Mouse (Mus musculus) forebrain, embryonic 13.5 days (tissue): ENCODE results near the gene Pla2g16. TPM values are rescaled to one million over a fixed set of nuclear protein-coding genes. Genes with fewer than 3 reads are reported as not detected.

ENCODE experiments used
- ATAC-seq: fragments of 200-750 bp; cut with Nextera tagmentation; 2 replicates; pipeline ENCODE4 v1.8.0; 2017
- H3K27ac ChIP-seq: fragments of 300-500 bp; sonication (generic); 2 replicates; pipeline ENCODE4 v1.5.1; 2015; ENCODE audit warnings: inconsistent platforms, mild to moderate bottlenecking, moderate library complexity
- H3K27me3 ChIP-seq: fragments of 300-500 bp; sonication (generic); 2 replicates; pipeline ENCODE4 v1.6.1; 2015; ENCODE audit warnings: mild to moderate bottlenecking, inconsistent platforms
- H3K36me3 ChIP-seq: fragments of 300-500 bp; sonication (generic); 2 replicates; pipeline ENCODE4 v1.6.1; 2015; ENCODE audit warnings: mild to moderate bottlenecking, inconsistent platforms; ENCODE audit not compliant: poor library complexity, severe bottlenecking
- H3K4me1 ChIP-seq: fragments of 300-500 bp; sonication (generic); 2 replicates; pipeline ENCODE4 v1.6.1; 2015; ENCODE audit warnings: inconsistent platforms
- H3K4me2 ChIP-seq: fragments of 300-500 bp; sonication (generic); 2 replicates; pipeline ENCODE4 v1.6.1; 2015; ENCODE audit warnings: inconsistent platforms, mild to moderate bottlenecking, moderate library complexity
- H3K4me3 ChIP-seq: fragments of 300-500 bp; sonication (generic); 2 replicates; pipeline ENCODE4 v1.5.1; 2015; ENCODE audit warnings: mild to moderate bottlenecking, inconsistent platforms
- H3K9ac ChIP-seq: fragments of 300-500 bp; sonication (generic); 2 replicates; pipeline ENCODE4 v1.6.1; 2015; ENCODE audit warnings: mild to moderate bottlenecking, inconsistent platforms
- H3K9me3 ChIP-seq: fragments of 300-500 bp; sonication (generic); replicated peaks from 2 replicates; pipeline ENCODE4 v1.6.1; 2016; ENCODE audit warnings: inconsistent platforms
- WGBS: fragments of 180-500 bp; shearing (Covaris S2); methylation state at CpG from one replicate; pipeline ENCODE4 v1.1.7; 2015; 5-methylcytosine and 5-hydroxymethylcytosine counted together
- polyA plus RNA-seq: library from polyadenylated mRNA; unstranded; fragments of >200 nt; fragmentation: Nextera tagmentation; extraction: Ambion mirVana; gene quantifications from 2 replicates; pipeline ENCODE4 v1.2.1, GENCODE M21; 2015

Pla2g16 gene
- polyA plus RNA-seq, 1 experiment from 2014 or later: 6.6 TPM

DNA sequence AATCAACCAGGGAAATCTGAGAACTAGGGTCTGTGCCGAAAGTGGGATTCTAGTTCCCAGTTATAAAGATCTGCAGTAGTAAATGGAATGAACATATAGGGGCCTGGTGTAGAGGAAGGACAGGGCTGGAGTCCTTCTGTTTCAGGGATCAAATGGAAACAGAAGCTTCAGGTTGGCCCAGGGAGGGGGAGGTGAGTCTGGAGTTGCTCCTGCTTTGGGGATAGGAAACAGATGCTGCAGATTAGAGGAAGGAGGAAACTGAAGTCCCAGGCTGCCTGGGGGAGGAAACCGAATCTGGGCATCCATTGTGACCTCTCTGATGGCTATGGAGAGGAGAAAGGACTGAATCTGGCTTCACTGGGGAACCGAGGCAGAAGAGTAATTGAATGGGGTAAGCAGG lies 11.1 kb downstream of the Pla2g16 start:
- WGBS: 56% methylated on average over 3 of the region's 3 CpGs
- no peak for ATAC-seq
- Histone ChIP-seq H3K27ac (no peak overlapping the region), H3K9me3 (no peaks in the 10 kb centered on the region), H3K4me1 (no peaks in the 10 kb centered on the region), H3K27me3 (no peaks in the 10 kb centered on the region), H3K9ac (no peak overlapping the region), H3K4me3 (no peak overlapping the region), H3K36me3 (no peaks in the 10 kb centered on the region), H3K4me2 (no peak overlapping the region)

DNA sequence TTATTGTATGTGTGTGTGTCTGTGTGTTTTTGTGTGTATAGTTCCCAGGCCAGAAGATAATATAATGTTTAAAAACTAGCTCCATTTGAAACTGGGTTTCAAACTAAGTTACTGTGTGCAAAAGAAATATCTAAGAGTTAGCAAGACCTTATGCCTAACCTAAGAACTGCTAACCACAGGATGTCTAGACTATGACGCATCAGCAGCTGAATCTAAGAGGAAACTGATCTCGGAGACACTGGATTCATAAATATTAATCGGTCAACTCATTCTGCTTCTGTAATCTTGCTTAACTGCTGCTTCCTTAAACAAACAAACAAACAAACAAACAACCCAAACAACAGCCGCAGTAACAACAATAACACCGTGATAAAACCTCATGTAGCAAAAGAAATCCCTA lies 12.4 kb downstream of the Pla2g16 start:
- ATAC-seq: no peak
- WGBS: 93% methylated on average over 5 of the region's 5 CpGs
- Histone ChIP-seq H3K4me1 (no peaks in the 10 kb centered on the region), H3K4me2 (no peak overlapping the region), H3K9me3 (no peaks in the 10 kb centered on the region), H3K27me3 (no peaks in the 10 kb centered on the region), H3K9ac (no peak overlapping the region), H3K4me3 (no peak overlapping the region), H3K36me3 (no peaks in the 10 kb centered on the region), H3K27ac (no peak overlapping the region)

DNA sequence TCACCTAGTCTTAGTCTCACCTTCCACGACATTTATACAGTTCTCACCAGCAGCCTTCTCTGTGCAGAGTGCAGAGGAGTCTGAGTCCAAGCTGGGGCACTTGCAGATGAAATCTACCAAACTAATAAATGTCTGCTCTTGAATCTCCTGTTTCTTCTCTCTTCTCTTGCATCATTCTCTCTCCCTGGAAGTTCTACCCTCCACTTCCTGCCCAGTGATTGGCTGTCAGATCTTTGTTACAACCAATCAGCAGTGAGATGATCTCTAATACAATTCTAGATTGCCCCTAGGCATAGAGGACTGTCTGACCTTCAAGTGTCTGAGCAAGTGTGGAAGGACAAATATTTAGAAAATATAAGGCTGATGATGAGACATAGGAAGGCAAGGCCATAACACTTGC lies 18.9 kb downstream of the Pla2g16 start:
- Histone ChIP-seq H3K4me2 (no peak overlapping the region), H3K36me3 (no peaks in the 10 kb centered on the region), H3K9me3 (no peaks in the 10 kb centered on the region), H3K4me1 (no peaks in the 10 kb centered on the region), H3K27me3 (no peaks in the 10 kb centered on the region), H3K4me3 (no peak overlapping the region), H3K9ac (no peak overlapping the region), H3K27ac (no peak overlapping the region)
- WGBS: 70% methylated on average over 1 of the region's 1 CpGs
- ATAC-seq: no peak

DNA sequence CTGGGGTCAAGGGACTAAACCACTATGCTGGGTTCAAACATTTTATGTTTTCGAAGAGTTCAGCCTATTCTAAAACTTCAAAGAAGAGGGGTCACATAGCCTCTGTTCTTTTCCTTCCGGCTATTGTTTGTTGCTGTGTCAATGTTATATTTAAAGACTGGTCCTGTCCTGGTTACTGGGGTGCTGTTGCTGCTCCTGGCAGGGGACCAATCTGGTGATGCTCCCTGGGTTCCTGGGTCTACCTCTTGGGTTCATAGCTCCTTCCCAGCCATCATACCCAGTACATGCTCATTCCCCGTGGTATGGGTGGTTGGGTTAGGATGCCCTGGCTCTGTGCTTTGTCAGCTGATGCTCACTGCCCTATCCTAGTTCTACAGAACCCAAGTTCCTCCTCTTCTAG lies 20.5 kb downstream of the Pla2g16 start:
- ATAC-seq: no peak
- no peak overlapping the region for H3K9ac ChIP-seq
- no peaks in the 10 kb centered on the region for H3K9me3 ChIP-seq
- no peaks in the 10 kb centered on the region for H3K4me1 ChIP-seq
- no peak overlapping the region for H3K4me3 ChIP-seq
- H3K27ac ChIP-seq: no peak overlapping the region
- H3K27me3 ChIP-seq: no peaks in the 10 kb centered on the region
- WGBS: 93% methylated on average over 3 of the region's 3 CpGs
- H3K4me2 ChIP-seq: no peak overlapping the region
- no peaks in the 10 kb centered on the region for H3K36me3 ChIP-seq

DNA sequence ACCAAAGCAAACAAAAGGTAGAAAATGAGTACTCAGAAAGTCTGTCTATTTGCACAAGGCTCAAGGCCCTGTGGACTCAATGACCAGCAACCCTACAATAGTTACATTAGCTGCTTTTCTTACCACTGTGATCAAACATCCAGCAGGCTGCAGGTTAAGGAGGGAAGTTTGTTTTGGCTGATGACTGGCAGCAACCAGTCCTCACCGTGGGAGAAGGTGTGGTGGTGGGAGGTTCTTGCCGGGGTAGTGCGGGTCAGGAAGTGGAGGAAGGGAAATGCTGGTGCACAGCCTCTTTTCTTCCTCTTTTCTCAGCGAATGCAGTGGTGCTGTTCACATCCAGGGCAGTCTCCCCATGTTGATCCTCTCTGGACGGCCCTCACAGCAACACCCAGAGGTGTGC lies 23.8 kb downstream of the Pla2g16 start:
- Histone ChIP-seq H3K9me3 (no peaks in the 10 kb centered on the region), H3K27ac (no peak overlapping the region), H3K9ac (no peak overlapping the region), H3K27me3 (no peaks in the 10 kb centered on the region), H3K4me1 (no peaks in the 10 kb centered on the region), H3K4me3 (no peak overlapping the region), H3K36me3 (no peaks in the 10 kb centered on the region), H3K4me2 (no peak overlapping the region)
- WGBS: 72% methylated on average over 5 of the region's 5 CpGs
- no peak for ATAC-seq

DNA sequence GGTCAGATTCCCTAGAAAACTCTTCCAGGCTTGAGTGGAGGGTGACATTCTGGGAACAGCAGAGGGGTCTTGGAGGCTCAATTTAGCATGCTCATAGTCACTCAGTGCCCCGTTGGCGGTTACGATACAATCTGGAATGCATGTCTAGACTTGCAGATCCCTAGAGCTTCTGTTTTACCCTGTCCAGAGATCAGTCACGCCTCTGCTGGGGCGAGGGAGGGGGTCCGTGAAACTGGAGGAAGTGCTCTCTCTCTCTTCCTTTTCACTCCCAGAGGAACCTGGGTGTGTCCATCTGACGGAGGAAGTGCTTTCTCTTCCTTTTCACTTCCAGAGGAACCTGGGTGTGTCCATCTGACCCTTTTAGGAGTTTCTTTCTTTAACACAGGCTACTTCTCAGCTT lies 25.8 kb downstream of the Pla2g16 start:
- Histone ChIP-seq H3K27me3 (no peaks in the 10 kb centered on the region), H3K4me1 (no peaks in the 10 kb centered on the region), H3K27ac (no peak overlapping the region), H3K4me3 (no peak overlapping the region), H3K9ac (no peak overlapping the region), H3K36me3 (no peaks in the 10 kb centered on the region), H3K9me3 (no peaks in the 10 kb centered on the region), H3K4me2 (no peak overlapping the region)
- ATAC-seq: no peak
- WGBS: 68% methylated on average over 7 of the region's 7 CpGs

DNA sequence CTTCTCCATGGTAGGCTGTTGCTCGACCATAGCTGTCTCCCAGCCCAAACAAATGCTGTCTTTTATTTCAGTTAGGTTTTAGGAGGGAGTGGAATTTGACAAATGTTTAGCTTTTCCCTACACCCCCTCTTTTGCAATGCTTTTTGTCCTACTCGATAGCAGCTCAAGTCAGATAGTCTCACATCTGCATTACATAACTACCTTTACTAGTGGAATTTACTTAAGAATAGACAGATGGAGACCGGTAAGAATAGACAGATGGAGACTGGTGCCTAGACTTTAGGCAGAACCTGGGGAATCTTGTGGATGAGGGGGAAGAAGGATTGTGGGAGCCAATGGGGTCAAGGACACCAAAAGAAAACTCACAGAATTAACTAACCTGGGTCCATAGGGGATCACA lies 26.3 kb downstream of the Pla2g16 start:
- H3K4me3 ChIP-seq: no peak overlapping the region
- no peak overlapping the region for H3K27ac ChIP-seq
- 78% methylated on average over 3 of the region's 3 CpGs for WGBS
- no peaks in the 10 kb centered on the region for H3K27me3 ChIP-seq
- H3K4me1 ChIP-seq: no peaks in the 10 kb centered on the region
- H3K9me3 ChIP-seq: no peaks in the 10 kb centered on the region
- H3K9ac ChIP-seq: no peak overlapping the region
- no peak overlapping the region for H3K4me2 ChIP-seq
- ATAC-seq: no peak
- H3K36me3 ChIP-seq: no peaks in the 10 kb centered on the region

DNA sequence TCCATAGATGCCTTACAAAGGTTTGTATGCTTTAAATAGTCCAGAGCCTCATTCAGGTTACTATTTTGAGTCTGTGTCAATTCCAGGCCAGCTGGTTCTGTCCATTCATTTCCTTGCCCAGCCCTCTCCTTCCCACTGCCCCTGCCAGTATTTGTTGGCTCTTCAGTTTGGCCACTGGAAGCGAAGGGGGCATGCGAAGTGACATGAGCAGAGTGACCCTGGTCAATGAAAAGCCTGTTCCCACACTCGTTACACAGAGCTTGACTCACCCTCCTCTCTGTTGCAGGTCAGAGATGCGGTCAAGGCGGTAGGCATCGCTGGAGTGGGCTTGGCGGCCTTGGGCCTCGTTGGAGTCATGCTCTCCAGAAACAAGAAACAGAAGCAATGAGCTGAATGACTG lies 28.0 kb downstream of the Pla2g16 start:
- Histone ChIP-seq H3K9me3 (no peaks in the 10 kb centered on the region), H3K9ac (no peak overlapping the region), H3K4me2 (no peak overlapping the region), H3K4me1 (no peaks in the 10 kb centered on the region), H3K27ac (no peak overlapping the region), H3K4me3 (no peak overlapping the region), H3K27me3 (no peaks in the 10 kb centered on the region), H3K36me3 (no peaks in the 10 kb centered on the region)
- 90% methylated on average over 8 of the region's 8 CpGs for WGBS
- no peak for ATAC-seq

DNA sequence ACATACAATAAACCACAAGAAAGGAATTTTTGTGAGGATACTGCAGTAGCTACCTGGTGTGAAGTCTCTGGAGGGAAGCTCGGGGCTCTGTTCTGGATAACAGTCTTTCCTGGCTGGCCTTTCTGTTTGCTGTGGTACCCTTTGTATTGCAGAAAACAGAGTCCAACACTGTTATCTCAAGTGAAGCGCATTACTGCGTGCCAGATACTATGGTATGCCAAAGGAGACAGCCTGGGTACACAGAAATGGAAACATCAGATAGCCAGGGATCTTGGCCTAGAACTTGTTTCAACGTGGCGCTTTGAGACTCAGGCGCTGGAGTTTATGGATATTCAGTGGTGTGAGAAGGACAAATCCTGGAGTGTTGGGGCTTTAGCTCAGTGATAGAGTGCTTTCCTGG lies 28.5 kb downstream of the Pla2g16 start:
- Histone ChIP-seq H3K27me3 (no peaks in the 10 kb centered on the region), H3K4me1 (no peaks in the 10 kb centered on the region), H3K9me3 (no peaks in the 10 kb centered on the region), H3K4me2 (no peak overlapping the region), H3K4me3 (no peak overlapping the region), H3K9ac (no peak overlapping the region), H3K27ac (no peak overlapping the region), H3K36me3 (no peaks in the 10 kb centered on the region)
- WGBS: 94% methylated on average over 6 of the region's 6 CpGs
- ATAC-seq: no peak

DNA sequence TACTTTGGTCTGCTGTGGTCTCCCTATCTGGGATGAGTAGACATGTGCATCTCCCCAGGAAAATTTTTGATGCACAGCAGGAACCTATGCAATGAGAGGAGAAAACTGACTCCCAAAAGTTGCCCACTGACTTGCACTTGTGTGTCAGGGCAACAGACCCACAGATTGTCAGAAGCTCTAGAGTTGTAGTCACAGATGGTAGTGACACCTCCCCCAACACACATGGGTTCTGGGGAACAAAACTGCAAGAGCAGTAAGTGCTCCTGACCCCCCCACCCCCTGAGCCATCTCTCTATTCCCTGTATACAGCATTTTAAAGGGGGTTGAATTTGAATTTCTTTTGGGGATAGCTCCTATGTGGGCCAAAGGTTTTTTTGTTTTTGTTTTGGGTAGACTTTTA lies 33.5 kb downstream of the Pla2g16 start:
- H3K36me3 ChIP-seq: no peaks in the 10 kb centered on the region
- H3K4me1 ChIP-seq: no peaks in the 10 kb centered on the region
- H3K4me2 ChIP-seq: no peak overlapping the region
- H3K9ac ChIP-seq: no peak overlapping the region
- H3K27ac ChIP-seq: no peak overlapping the region
- ATAC-seq: no peak
- H3K9me3 ChIP-seq: no peaks in the 10 kb centered on the region
- H3K27me3 ChIP-seq: no peaks in the 10 kb centered on the region
- H3K4me3 ChIP-seq: no peak overlapping the region

DNA sequence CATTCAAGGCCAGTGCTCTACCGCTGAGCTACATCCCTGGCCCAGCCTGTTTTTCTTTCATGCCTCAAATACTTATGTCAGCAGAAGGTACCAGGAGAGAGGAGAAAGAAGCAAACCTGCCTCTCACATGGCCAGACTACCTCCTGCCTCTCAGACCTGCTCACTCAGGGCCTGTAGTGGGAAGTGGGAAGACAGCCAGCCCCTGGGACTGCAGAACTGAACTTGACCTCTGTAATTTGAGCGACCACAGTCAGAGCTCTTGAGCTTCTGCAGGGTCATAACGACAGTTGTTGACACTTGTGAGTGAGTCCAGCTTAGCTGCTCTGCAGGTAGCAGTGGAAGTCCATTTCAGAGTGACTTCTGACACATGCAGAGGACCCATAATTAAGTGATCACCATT lies 34.8 kb downstream of the Pla2g16 start:
- no peak overlapping the region for H3K9ac ChIP-seq
- no peaks in the 10 kb centered on the region for H3K36me3 ChIP-seq
- WGBS: 73% methylated on average over 3 of the region's 3 CpGs
- no peak overlapping the region for H3K27ac ChIP-seq
- no peaks in the 10 kb centered on the region for H3K27me3 ChIP-seq
- no peaks in the 10 kb centered on the region for H3K9me3 ChIP-seq
- no peak overlapping the region for H3K4me3 ChIP-seq
- no peak for ATAC-seq
- no peaks in the 10 kb centered on the region for H3K4me1 ChIP-seq
- no peak overlapping the region for H3K4me2 ChIP-seq

DNA sequence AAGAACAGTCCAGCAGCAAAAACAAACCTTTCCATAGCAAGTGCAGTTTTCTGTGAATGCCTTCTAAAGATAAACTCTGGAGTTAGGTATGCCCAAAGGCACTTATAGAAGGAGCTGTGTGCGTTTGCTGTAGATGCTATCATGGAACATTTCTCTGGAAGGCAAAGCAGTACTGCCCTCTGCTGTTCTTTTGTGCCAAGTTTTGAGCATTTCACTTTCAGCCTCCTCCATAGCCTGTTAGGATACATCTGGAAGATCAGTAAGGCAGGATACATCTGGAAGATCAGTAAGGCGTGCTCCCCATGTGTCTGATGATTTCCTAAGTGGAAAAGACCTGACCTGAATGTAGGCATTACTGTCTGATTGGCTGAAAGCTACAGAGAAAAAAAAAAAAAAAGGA lies 38.3 kb downstream of the Pla2g16 start:
- no peak for ATAC-seq
- 25% methylated on average over 2 of the region's 2 CpGs for WGBS

DNA sequence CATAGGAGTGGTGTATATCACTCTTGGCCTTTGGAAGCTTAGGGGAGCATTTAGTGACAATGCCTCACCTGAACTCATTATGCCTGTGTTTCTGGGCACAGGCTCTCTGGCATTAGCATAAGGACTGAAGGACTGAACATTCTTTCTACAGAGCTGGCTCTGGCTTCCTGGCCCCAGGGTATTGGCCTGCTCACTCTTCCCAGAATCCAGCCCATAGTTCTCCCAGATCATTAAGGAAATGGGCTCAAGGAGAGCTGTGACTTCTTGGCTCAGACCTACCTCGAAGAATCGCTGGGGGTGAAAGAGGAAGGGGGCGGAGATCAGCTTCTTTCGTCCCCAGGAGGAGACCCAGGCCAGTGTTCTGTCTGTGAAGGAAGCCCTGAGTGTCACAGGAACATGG lies 41.2 kb downstream of the Pla2g16 start:
- WGBS: 72% methylated on average over 4 of the region's 4 CpGs
- no peak for ATAC-seq
- Histone ChIP-seq H3K4me2 (no peak overlapping the region), H3K36me3 (no peaks in the 10 kb centered on the region), H3K9ac (no peak overlapping the region), H3K4me3 (no peak overlapping the region), H3K9me3 (no peaks in the 10 kb centered on the region), H3K27ac (no peak overlapping the region), H3K4me1 (peaks cover 10% of the 10 kb centered on the region), H3K27me3 (peaks cover 2% of the 10 kb centered on the region; the same call in 1 of the 2 replicates)

More for the DNA sequence above, 38.3 kb downstream of the Pla2g16 start:
- H3K4me2 ChIP-seq: no peak overlapping the region
- no peak overlapping the region for H3K9ac ChIP-seq
- no peaks in the 10 kb centered on the region for H3K36me3 ChIP-seq
- H3K9me3 ChIP-seq: no peaks in the 10 kb centered on the region
- no peak overlapping the region for H3K4me3 ChIP-seq
- H3K4me1 ChIP-seq: peaks cover 2% of the 10 kb centered on the region; the same call in 1 of the 2 replicates
- no peak overlapping the region for H3K27ac ChIP-seq
- no peaks in the 10 kb centered on the region for H3K27me3 ChIP-seq
